Mouse (Mus musculus): ENCODE measurements around the gene Depdc1b.

Depdc1b gene

DNA sequence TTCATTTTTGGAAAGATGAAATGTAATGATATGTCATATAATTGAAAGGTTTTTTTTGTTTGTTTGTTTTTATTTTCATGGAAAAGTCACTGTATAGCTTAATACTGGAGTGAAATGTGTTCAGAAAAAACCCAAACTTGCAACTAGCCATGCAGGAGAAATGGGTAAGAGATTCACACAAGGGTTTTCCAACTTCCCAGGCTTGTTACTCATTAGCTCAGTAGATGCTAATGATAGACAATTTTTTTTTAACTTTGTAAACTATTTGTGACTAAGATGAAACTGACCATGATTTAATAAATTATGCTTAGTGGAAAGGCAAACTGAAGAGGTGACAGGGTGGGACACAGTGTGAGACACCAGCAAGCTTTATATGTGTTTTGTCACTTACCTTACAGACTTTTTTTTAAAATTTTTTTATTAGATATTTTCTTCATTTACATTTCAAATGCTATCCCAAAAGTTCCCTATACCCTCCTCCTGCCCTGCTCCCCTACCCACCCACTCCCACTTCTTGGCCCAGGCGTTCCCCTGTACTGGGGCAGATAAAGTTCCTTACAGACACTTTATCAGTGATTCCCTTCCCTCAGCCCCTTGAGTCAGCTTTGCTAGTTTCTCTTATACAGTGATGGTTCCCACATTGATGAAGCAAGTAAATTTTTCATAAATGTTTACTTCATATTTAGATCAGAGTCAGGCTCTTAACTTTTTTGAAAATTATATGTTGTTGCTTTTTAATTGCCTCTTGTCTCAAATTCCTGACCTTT, 102.8 kb downstream of the Depdc1b start:
- no peak overlapping the region for H3K4me3 ChIP-seq (replicated peaks; ENCODE audit: low read length)
- no peaks in the 10 kb centered on the region for H3K9me3 ChIP-seq (ENCODE audit: low read length)
- TF ChIP-seq POU5F1 (IDR thresholded peaks at IDR 0.05; ENCODE audit: borderline replicate concordance, low read length): no peak
- TF ChIP-seq NANOG (IDR thresholded peaks at IDR 0.05; ENCODE audit: borderline replicate concordance, low read length): no peak
- TF ChIP-seq CTCF (conservative IDR thresholded peaks at IDR 0.05; ENCODE audit: low read length): no peak
- no peaks in the 10 kb centered on the region for H3K27me3 ChIP-seq (ENCODE audit: insufficient read depth, low read length)
- no peaks in the 10 kb centered on the region for H3K4me1 ChIP-seq (replicated peaks; ENCODE audit: low read depth, low read length)
- no peaks in the 10 kb centered on the region for H3K36me3 ChIP-seq (ENCODE audit: insufficient read depth, low read length)

DNA sequence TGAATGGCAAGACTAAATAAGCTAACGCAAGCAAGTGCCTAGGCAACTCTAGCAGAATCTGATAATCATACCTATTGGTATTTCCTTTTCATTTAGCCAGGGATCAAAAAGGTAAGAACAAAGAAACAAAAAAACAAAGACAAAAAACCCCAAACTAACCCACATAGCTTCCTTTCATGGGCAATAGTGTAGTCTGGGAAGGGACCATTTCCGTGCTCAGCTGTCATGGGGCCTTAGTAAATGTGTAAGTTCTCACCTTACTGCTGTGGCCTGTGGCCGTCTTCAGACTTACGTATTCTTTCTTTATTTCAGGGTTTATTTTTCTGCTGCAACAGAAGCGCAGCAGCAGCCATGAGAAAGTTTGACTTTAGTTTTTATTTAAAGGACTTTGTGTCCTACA, 110.2 kb downstream of the Depdc1b start:
- TF ChIP-seq NANOG (IDR thresholded peaks at IDR 0.05; ENCODE audit: borderline replicate concordance, low read length) (no peak), POU5F1 (IDR thresholded peaks at IDR 0.05; ENCODE audit: borderline replicate concordance, low read length) (no peak), CTCF (conservative IDR thresholded peaks at IDR 0.05; ENCODE audit: low read length) (no peak)
- Histone ChIP-seq H3K9me3 (ENCODE audit: low read length) (no peaks in the 10 kb centered on the region), H3K36me3 (ENCODE audit: insufficient read depth, low read length) (no peaks in the 10 kb centered on the region)

DNA sequence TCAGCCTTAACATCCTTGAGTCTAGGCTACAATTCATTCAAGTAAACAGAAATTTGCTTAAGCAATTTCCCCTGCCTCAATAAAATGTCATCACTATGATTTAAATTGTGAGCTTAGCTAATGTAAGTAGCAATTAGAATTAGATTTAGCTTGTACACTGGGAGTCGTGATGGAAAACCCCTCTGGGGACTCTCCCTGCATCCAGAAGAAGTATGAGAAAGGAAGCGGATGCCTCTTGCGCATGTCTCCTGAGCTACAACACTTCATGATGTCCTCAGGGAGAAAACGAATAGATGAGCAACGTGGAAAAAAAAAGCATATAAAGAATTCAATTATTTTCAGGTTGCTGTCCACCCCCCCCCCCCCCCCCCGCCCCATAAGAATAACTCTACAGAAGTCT, 112.7 kb downstream of the Depdc1b start:
- Histone ChIP-seq H3K4me1 (replicated peaks; ENCODE audit: low read depth, low read length) (no peaks in the 10 kb centered on the region), H3K36me3 (ENCODE audit: insufficient read depth, low read length) (no peaks in the 10 kb centered on the region), H3K4me3 (replicated peaks; ENCODE audit: low read length) (no peak overlapping the region), H3K9me3 (ENCODE audit: low read length) (peaks cover 14% of the 10 kb centered on the region), H3K27me3 (ENCODE audit: insufficient read depth, low read length) (no peaks in the 10 kb centered on the region)
- no peak for TF ChIP-seq NANOG (IDR thresholded peaks at IDR 0.05; ENCODE audit: borderline replicate concordance, low read length)
- TF ChIP-seq CTCF (conservative IDR thresholded peaks at IDR 0.05; ENCODE audit: low read length): no peak
- TF ChIP-seq POU5F1 (IDR thresholded peaks at IDR 0.05; ENCODE audit: borderline replicate concordance, low read length): no peak

More for the DNA sequence above, 110.2 kb downstream of the Depdc1b start:
- no peaks in the 10 kb centered on the region for H3K27me3 ChIP-seq (ENCODE audit: insufficient read depth, low read length)
- no peaks in the 10 kb centered on the region for H3K4me1 ChIP-seq (replicated peaks; ENCODE audit: low read depth, low read length)
- no peak overlapping the region for H3K4me3 ChIP-seq (replicated peaks; ENCODE audit: low read length)

DNA sequence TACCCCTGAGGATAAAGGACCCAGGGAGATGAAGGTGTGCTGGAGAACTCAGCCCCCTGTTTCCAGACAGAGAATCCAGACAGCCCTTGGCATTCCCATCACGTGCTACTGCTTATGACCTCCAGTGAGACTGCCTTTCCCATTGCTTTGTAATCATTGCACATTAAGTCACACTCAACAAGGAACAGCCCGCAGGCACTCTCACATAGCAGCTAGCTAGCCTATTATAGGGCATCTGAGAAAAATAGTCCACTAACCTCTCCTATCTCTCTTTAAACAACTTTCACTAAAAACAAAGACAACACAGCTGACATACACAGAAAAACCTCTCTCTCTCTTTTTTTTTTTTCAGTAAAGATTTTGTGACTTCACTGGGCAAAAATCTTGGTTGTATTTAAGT, 113.5 kb downstream of the Depdc1b start:
- no peak overlapping the region for H3K4me3 ChIP-seq (replicated peaks; ENCODE audit: low read length)
- H3K4me1 ChIP-seq (replicated peaks; ENCODE audit: low read depth, low read length): no peaks in the 10 kb centered on the region
- TF ChIP-seq CTCF (conservative IDR thresholded peaks at IDR 0.05; ENCODE audit: low read length) (no peak), NANOG (IDR thresholded peaks at IDR 0.05; ENCODE audit: borderline replicate concordance, low read length) (no peak), POU5F1 (IDR thresholded peaks at IDR 0.05; ENCODE audit: borderline replicate concordance, low read length) (no peak)
- no peaks in the 10 kb centered on the region for H3K27me3 ChIP-seq (ENCODE audit: insufficient read depth, low read length)
- H3K9me3 ChIP-seq (ENCODE audit: low read length): peaks cover 22% of the 10 kb centered on the region
- no peaks in the 10 kb centered on the region for H3K36me3 ChIP-seq (ENCODE audit: insufficient read depth, low read length)

DNA sequence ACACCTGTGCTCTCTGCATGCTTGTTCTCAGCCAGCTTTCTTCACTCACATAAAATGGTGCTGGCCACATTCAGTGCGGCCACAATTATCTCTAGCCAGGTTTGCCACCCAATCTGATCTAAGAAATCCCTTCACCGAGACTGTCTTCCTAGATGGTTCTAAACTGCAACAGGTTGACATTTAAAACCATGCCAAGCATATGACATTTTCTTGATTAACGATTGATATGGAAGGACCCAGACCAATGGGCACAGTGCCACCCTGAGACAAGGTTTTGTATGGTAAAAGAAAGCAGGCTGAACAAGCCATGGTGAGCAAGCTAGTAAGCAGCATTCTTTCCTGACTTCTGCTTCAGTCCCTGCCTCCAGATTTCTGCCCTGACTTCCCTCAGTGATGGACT, 115.6 kb downstream of the Depdc1b start:
- H3K27me3 ChIP-seq (ENCODE audit: insufficient read depth, low read length): no peaks in the 10 kb centered on the region
- H3K4me1 ChIP-seq (replicated peaks; ENCODE audit: low read depth, low read length): no peaks in the 10 kb centered on the region
- H3K4me3 ChIP-seq (replicated peaks; ENCODE audit: low read length): no peak overlapping the region
- H3K9me3 ChIP-seq (ENCODE audit: low read length): peaks cover 44% of the 10 kb centered on the region
- no peaks in the 10 kb centered on the region for H3K36me3 ChIP-seq (ENCODE audit: insufficient read depth, low read length)
- TF ChIP-seq POU5F1 (IDR thresholded peaks at IDR 0.05; ENCODE audit: borderline replicate concordance, low read length): no peak

DNA sequence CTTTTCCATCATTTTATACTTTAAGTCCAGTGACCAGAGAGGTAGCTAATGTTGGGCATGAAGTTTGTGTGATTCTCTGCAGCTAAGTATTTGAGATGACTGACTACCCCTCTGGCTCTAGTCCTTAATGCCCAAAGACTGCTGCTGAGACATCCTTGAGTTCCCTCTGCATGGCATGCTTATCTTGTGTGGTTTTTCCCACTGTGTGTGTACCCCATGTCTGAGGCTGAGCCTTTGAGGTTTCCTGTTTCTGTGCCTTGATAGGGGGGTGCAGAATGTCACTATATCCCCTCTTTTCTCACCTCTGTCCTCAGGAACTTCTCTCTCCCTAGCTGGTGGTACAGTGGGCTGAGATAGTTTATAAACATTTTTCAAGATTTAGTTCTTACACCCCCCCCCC, 119.6 kb downstream of the Depdc1b start:
- no peak for TF ChIP-seq POU5F1 (IDR thresholded peaks at IDR 0.05; ENCODE audit: borderline replicate concordance, low read length)
- no peak for TF ChIP-seq CTCF (conservative IDR thresholded peaks at IDR 0.05; ENCODE audit: low read length)
- no peak for TF ChIP-seq NANOG (IDR thresholded peaks at IDR 0.05; ENCODE audit: borderline replicate concordance, low read length)
- H3K4me1 ChIP-seq (replicated peaks; ENCODE audit: low read depth, low read length): no peaks in the 10 kb centered on the region
- no peaks in the 10 kb centered on the region for H3K27me3 ChIP-seq (ENCODE audit: insufficient read depth, low read length)
- peaks cover 81% of the 10 kb centered on the region for H3K9me3 ChIP-seq (ENCODE audit: low read length)
- H3K36me3 ChIP-seq (ENCODE audit: insufficient read depth, low read length): no peaks in the 10 kb centered on the region
- H3K4me3 ChIP-seq (replicated peaks; ENCODE audit: low read length): no peak overlapping the region

DNA sequence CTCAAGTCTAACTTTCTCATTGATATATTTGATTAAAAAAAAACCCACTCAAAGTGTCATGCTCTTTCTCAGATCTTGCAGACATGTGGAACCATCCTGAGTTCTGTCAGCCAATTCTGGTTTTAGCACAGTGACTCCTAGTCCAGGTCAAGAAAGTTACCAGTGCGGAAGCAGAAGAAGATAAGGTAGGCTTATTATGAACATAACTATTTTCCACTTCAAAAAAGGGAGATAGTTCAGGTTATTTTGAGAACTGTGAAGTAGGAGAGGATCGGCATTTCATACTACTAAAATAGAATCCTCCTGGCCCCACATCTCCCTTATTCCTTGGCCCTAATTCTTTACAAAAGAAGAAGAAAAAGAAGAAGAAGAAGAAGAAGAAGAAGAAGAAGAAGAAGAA, 121.3 kb downstream of the Depdc1b start:
- no peaks in the 10 kb centered on the region for H3K4me1 ChIP-seq (replicated peaks; ENCODE audit: low read depth, low read length)
- H3K36me3 ChIP-seq (ENCODE audit: insufficient read depth, low read length): no peaks in the 10 kb centered on the region
- no peaks in the 10 kb centered on the region for H3K27me3 ChIP-seq (ENCODE audit: insufficient read depth, low read length)
- TF ChIP-seq POU5F1 (IDR thresholded peaks at IDR 0.05; ENCODE audit: borderline replicate concordance, low read length) (no peak), NANOG (IDR thresholded peaks at IDR 0.05; ENCODE audit: borderline replicate concordance, low read length) (no peak), CTCF (conservative IDR thresholded peaks at IDR 0.05; ENCODE audit: low read length) (no peak)
- H3K4me3 ChIP-seq (replicated peaks; ENCODE audit: low read length): no peak overlapping the region
- peaks cover 91% of the 10 kb centered on the region for H3K9me3 ChIP-seq (ENCODE audit: low read length)

DNA sequence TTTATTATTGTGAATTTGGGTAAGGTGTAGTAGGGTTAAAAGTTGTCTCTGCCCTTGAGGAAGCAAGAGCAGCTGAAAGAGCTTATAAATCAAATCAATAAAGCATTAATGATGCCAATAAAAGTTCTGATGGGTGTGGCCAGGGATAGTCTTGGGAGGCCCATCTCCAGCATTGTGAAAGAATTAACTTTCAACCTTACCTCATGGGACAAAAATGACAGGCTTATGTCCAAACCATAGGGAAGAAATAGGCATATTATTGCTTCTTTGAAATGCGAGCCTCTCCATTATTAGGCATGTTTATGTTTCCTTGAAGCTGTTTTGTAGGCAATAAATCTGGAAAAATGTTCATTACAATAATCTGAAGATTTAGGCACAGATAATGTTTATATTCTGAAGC, 122.9 kb downstream of the Depdc1b start:
- H3K36me3 ChIP-seq (ENCODE audit: insufficient read depth, low read length): no peaks in the 10 kb centered on the region
- H3K4me1 ChIP-seq (replicated peaks; ENCODE audit: low read depth, low read length): no peaks in the 10 kb centered on the region
- H3K27me3 ChIP-seq (ENCODE audit: insufficient read depth, low read length): no peaks in the 10 kb centered on the region
- TF ChIP-seq CTCF (conservative IDR thresholded peaks at IDR 0.05; ENCODE audit: low read length) (no peak), NANOG (IDR thresholded peaks at IDR 0.05; ENCODE audit: borderline replicate concordance, low read length) (no peak), POU5F1 (IDR thresholded peaks at IDR 0.05; ENCODE audit: borderline replicate concordance, low read length) (no peak)
- no peak overlapping the region for H3K4me3 ChIP-seq (replicated peaks; ENCODE audit: low read length)
- H3K9me3 ChIP-seq (ENCODE audit: low read length): peaks cover 82% of the 10 kb centered on the region
